Mouse (Mus musculus): ENCODE measurements around the gene Slc25a36. TPM values are rescaled to one million over a fixed set of nuclear protein-coding genes. Genes with fewer than 3 reads are reported as not detected.

Slc25a36 gene
- polyA plus RNA-seq (2015; fragmentation: Nextera tagmentation; extraction: Ambion mirVana), result 45.1 and 49.4 TPM in 2 replicates

- peak; percentile 98 for ATAC-seq
- WGBS, result under 1% methylated on average over 85 of the region's 91 CpGs
- Histone ChIP-seq H3K4me3 (ENCODE audit: low read length) (peak within 1 kb of the TSS; percentile 75), H3K9me3 (ENCODE audit: control insufficient read depth, low read length) (no peaks in the 10 kb centered on the region), H3K4me1 (ENCODE audit: control insufficient read depth, insufficient read depth, low read length) (peaks cover 15% of the 10 kb centered on the region; the same call in 1 of the 2 replicates), H3K9ac (ENCODE audit: low read depth, low read length) (peak within 1 kb of the TSS; percentile 94), H3K4me2 (ENCODE audit: low read depth, low read length) (peak within 1 kb of the TSS; percentile 51), H3K27ac (ENCODE audit: low read length) (peak within 1 kb of the TSS; percentile 94), H3K36me3 (ENCODE audit: control insufficient read depth, insufficient read depth, low read length) (no peaks in the 10 kb centered on the region; the same call in 1 of the 2 replicates), H3K27me3 (replicated peaks; ENCODE audit: control insufficient read depth, insufficient read depth, low read length) (no peaks in the 10 kb centered on the region)
Observed at GRCm38 (mm10) chr9:97110571-97111390, at the start of gene Slc25a36. Gene Slc25a36 (minus strand): TSS chr9:97111157.

DNA sequence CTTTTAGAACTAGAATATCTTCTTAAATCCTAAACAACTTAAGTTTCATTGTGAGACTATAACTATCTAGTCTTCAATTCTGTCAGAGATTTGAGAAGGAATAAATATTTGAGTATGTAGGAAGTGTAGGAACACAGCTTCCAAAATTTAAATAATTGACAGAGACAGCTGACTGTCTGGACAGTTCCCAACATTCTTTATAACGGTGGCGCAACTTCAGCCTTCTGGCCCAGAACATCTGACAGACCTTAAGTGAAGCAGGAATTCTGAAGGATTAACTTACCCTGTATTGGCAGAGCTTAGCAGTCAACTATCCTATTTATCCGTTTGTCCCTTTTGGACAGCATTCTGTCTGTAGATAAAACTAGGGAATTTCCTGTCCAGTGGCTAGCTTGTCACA lies 47.5 kb upstream of the Slc25a36 start:
- no peak for ATAC-seq
- H3K27me3 ChIP-seq (replicated peaks; ENCODE audit: control insufficient read depth, insufficient read depth, low read length), result no peaks in the 10 kb centered on the region
- no peak overlapping the region for H3K4me3 ChIP-seq (ENCODE audit: low read length)
- no peaks in the 10 kb centered on the region for H3K4me1 ChIP-seq (ENCODE audit: control insufficient read depth, insufficient read depth, low read length)
- no peaks in the 10 kb centered on the region for H3K36me3 ChIP-seq (ENCODE audit: control insufficient read depth, insufficient read depth, low read length)
- no peaks in the 10 kb centered on the region for H3K9me3 ChIP-seq (ENCODE audit: control insufficient read depth, low read length)
- no peak overlapping the region for H3K4me2 ChIP-seq (ENCODE audit: low read depth, low read length)
- H3K9ac ChIP-seq (ENCODE audit: low read depth, low read length), result no peak overlapping the region
- WGBS, result 64% methylated on average over 3 of the region's 3 CpGs
- no peak overlapping the region for H3K27ac ChIP-seq (ENCODE audit: low read length)

DNA sequence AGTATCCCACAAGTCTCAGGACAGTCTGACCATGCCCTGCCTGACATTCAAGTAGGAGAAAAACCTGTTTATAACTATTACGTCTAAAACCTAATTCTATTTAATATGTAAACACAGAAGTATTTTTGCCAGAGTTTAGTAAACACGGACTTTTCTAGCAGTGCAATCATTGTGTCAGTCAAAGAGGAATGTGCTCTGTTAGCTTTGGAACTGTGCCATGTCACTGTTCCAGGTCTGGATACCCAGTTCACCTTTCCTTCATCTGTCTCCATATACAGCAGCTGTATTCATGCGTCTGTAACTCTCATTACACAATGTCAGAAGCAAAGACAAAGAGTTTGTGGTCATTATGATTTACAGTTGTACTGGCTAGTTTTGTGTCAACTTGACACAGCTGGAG lies 45.0 kb upstream of the Slc25a36 start:
- Histone ChIP-seq H3K27ac (ENCODE audit: low read length) (no peak overlapping the region), H3K27me3 (replicated peaks; ENCODE audit: control insufficient read depth, insufficient read depth, low read length) (no peaks in the 10 kb centered on the region), H3K9me3 (ENCODE audit: control insufficient read depth, low read length) (no peaks in the 10 kb centered on the region), H3K9ac (ENCODE audit: low read depth, low read length) (no peak overlapping the region), H3K4me2 (ENCODE audit: low read depth, low read length) (no peak overlapping the region), H3K36me3 (ENCODE audit: control insufficient read depth, insufficient read depth, low read length) (no peaks in the 10 kb centered on the region), H3K4me3 (ENCODE audit: low read length) (no peak overlapping the region), H3K4me1 (ENCODE audit: control insufficient read depth, insufficient read depth, low read length) (no peaks in the 10 kb centered on the region)
- ATAC-seq, result no peak
- WGBS, result 36% methylated on average over 3 of the region's 3 CpGs

- WGBS, result 87% methylated on average over 4 of the region's 4 CpGs
- ATAC-seq, result no peak
Observed at GRCm38 (mm10) chr9:97154956-97155355, 44.0 kb upstream of the Slc25a36 start.

DNA sequence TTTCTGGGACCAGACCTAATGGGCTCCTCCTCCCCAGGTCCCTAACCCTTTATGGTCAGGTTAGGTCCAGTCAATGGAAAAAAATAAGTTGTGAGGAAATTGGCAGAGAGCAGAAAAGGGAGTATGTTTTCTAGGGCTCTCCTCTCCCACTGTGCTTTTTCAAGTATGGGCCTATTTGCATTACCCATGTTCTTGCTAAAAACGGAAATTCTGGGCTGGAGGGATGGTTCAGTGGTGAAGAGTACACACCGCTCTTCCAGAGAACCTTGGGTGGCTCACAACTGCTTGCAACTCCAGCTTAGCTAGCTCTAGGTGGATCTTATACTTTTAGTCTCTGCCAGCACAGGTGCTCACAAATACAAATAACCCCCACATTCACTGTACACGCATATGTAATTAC lies 42.0 kb upstream of the Slc25a36 start:
- Histone ChIP-seq H3K9ac (ENCODE audit: low read depth, low read length) (no peak overlapping the region), H3K36me3 (ENCODE audit: control insufficient read depth, insufficient read depth, low read length) (no peaks in the 10 kb centered on the region), H3K4me2 (ENCODE audit: low read depth, low read length) (no peak overlapping the region), H3K9me3 (ENCODE audit: control insufficient read depth, low read length) (no peaks in the 10 kb centered on the region), H3K27me3 (replicated peaks; ENCODE audit: control insufficient read depth, insufficient read depth, low read length) (no peaks in the 10 kb centered on the region), H3K27ac (ENCODE audit: low read length) (no peak overlapping the region), H3K4me3 (ENCODE audit: low read length) (no peak overlapping the region), H3K4me1 (ENCODE audit: control insufficient read depth, insufficient read depth, low read length) (no peaks in the 10 kb centered on the region)
- ATAC-seq, result no peak
- 82% methylated on average over 3 of the region's 3 CpGs for WGBS

More at GRCm38 (mm10) chr9:97154956-97155355, 44.0 kb upstream of the Slc25a36 start:
- Histone ChIP-seq H3K9me3 (ENCODE audit: control insufficient read depth, low read length) (no peaks in the 10 kb centered on the region), H3K9ac (ENCODE audit: low read depth, low read length) (no peak overlapping the region), H3K27ac (ENCODE audit: low read length) (no peak overlapping the region), H3K4me3 (ENCODE audit: low read length) (no peak overlapping the region), H3K27me3 (replicated peaks; ENCODE audit: control insufficient read depth, insufficient read depth, low read length) (no peaks in the 10 kb centered on the region), H3K36me3 (ENCODE audit: control insufficient read depth, insufficient read depth, low read length) (no peaks in the 10 kb centered on the region), H3K4me1 (ENCODE audit: control insufficient read depth, insufficient read depth, low read length) (no peaks in the 10 kb centered on the region), H3K4me2 (ENCODE audit: low read depth, low read length) (no peak overlapping the region)

- WGBS, result 65% methylated on average over 2 of the region's 2 CpGs
Observed at GRCm38 (mm10) chr9:97147270-97147669, 36.3 kb upstream of the Slc25a36 start.

GRCm38 (mm10) chr9:97145351-97145750 lies 34.4 kb upstream of the Slc25a36 start:
- Histone ChIP-seq H3K9ac (ENCODE audit: low read depth, low read length) (no peak overlapping the region), H3K4me3 (ENCODE audit: low read length) (no peak overlapping the region), H3K27ac (ENCODE audit: low read length) (no peak overlapping the region), H3K36me3 (ENCODE audit: control insufficient read depth, insufficient read depth, low read length) (no peaks in the 10 kb centered on the region), H3K27me3 (replicated peaks; ENCODE audit: control insufficient read depth, insufficient read depth, low read length) (no peaks in the 10 kb centered on the region), H3K4me1 (ENCODE audit: control insufficient read depth, insufficient read depth, low read length) (no peaks in the 10 kb centered on the region), H3K4me2 (ENCODE audit: low read depth, low read length) (no peak overlapping the region), H3K9me3 (ENCODE audit: control insufficient read depth, low read length) (no peaks in the 10 kb centered on the region)
- 74% methylated on average over 6 of the region's 6 CpGs for WGBS
- ATAC-seq, result no peak

More at GRCm38 (mm10) chr9:97147270-97147669, 36.3 kb upstream of the Slc25a36 start:
- Histone ChIP-seq H3K27ac (ENCODE audit: low read length) (no peak overlapping the region), H3K36me3 (ENCODE audit: control insufficient read depth, insufficient read depth, low read length) (no peaks in the 10 kb centered on the region), H3K4me3 (ENCODE audit: low read length) (no peak overlapping the region), H3K4me2 (ENCODE audit: low read depth, low read length) (no peak overlapping the region), H3K27me3 (replicated peaks; ENCODE audit: control insufficient read depth, insufficient read depth, low read length) (no peaks in the 10 kb centered on the region), H3K9me3 (ENCODE audit: control insufficient read depth, low read length) (no peaks in the 10 kb centered on the region), H3K4me1 (ENCODE audit: control insufficient read depth, insufficient read depth, low read length) (no peaks in the 10 kb centered on the region), H3K9ac (ENCODE audit: low read depth, low read length) (no peak overlapping the region)
- no peak for ATAC-seq

DNA sequence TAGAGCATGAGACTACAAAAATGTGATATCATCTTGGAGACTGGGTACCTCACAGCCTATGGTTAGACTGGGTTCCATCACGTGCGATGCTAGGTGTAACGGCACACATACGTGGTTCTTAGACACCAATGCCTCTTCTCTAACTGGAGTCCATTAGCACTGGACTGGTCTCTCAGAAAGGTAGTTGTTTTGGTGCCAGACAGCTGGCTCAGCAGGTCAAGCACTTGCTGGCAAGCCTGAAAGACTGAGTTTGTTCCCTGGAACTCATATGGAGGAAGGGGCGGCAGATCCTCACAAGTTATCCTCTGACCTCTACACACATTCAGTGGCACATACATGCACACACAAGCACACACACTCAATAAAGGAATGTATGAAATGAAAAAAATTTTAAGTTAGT lies 32.5 kb upstream of the Slc25a36 start:
- no peak overlapping the region for H3K4me2 ChIP-seq (ENCODE audit: low read depth, low read length)
- H3K4me3 ChIP-seq (ENCODE audit: low read length), result no peak overlapping the region
- H3K36me3 ChIP-seq (ENCODE audit: control insufficient read depth, insufficient read depth, low read length), result no peaks in the 10 kb centered on the region
- no peak overlapping the region for H3K9ac ChIP-seq (ENCODE audit: low read depth, low read length)
- no peaks in the 10 kb centered on the region for H3K9me3 ChIP-seq (ENCODE audit: control insufficient read depth, low read length)
- no peak overlapping the region for H3K27ac ChIP-seq (ENCODE audit: low read length)
- H3K27me3 ChIP-seq (replicated peaks; ENCODE audit: control insufficient read depth, insufficient read depth, low read length), result no peaks in the 10 kb centered on the region
- 90% methylated on average over 5 of the region's 5 CpGs for WGBS
- no peak for ATAC-seq
- H3K4me1 ChIP-seq (ENCODE audit: control insufficient read depth, insufficient read depth, low read length), result 0 out of 2 replicates have a peak, but pooled peaks cover 4% of the 10 kb centered on the region

DNA sequence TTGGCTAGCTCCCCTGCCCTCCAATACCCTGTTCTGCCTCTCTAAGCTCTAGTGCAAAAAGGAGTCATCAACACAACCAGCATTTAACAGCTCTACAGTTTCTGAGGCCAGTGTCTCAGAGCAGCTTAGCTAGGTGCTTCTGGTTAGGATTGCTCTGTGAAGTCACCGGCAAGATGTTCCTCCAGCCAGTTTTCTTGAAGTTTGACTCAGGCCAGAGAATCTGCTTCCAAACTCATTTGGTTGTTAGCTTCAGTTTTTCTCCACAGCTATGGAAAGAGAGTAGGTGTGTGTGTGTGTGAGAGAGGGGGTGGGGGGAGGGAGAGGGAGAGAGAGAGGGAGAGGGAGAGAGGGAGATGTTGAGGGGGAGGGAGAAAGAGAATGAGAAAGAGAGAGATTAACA lies 31.6 kb upstream of the Slc25a36 start:
- H3K36me3 ChIP-seq (ENCODE audit: control insufficient read depth, insufficient read depth, low read length), result no peaks in the 10 kb centered on the region
- no peak overlapping the region for H3K4me2 ChIP-seq (ENCODE audit: low read depth, low read length)
- no peak overlapping the region for H3K9ac ChIP-seq (ENCODE audit: low read depth, low read length)
- no peaks in the 10 kb centered on the region for H3K9me3 ChIP-seq (ENCODE audit: control insufficient read depth, low read length)
- ATAC-seq, result no peak
- H3K27me3 ChIP-seq (replicated peaks; ENCODE audit: control insufficient read depth, insufficient read depth, low read length), result no peaks in the 10 kb centered on the region
- no peak overlapping the region for H3K4me3 ChIP-seq (ENCODE audit: low read length)
- 100% methylated on average over 1 of the region's 1 CpGs for WGBS
- 0 out of 2 replicates have a peak, but pooled peaks cover 4% of the 10 kb centered on the region for H3K4me1 ChIP-seq (ENCODE audit: control insufficient read depth, insufficient read depth, low read length)
- H3K27ac ChIP-seq (ENCODE audit: low read length), result no peak overlapping the region
